Mouse (Mus musculus) kidney, embryonic 14.5 days (tissue): ENCODE measurements at regions not wholly inside any gene's neighbourhood (a gene's known extent, or its start where the extent isn't known, plus 50 kb on each side); places are given as distances from the start of the nearest gene placed in this dataset.

ENCODE experiments used
- ATAC-seq: fragments of 200-750 bp; cut with Nextera tagmentation; 2 replicates; pipeline ENCODE4 v1.8.0; 2017; ENCODE audit warnings: moderate number of reproducible peaks, mild to moderate bottlenecking, moderate TSS enrichment, moderate library complexity; ENCODE audit not compliant: low FRiP score, low TSS enrichment
- H3K27ac ChIP-seq: fragments of 300-500 bp; sonication (generic); 2 replicates; pipeline ENCODE4 v1.5.1; 2014; ENCODE audit warnings: low read depth, mild to moderate bottlenecking, low read length, moderate library complexity, mixed read lengths
- H3K27me3 ChIP-seq: fragments of 300-500 bp; sonication (generic); 2 replicates; pipeline ENCODE4 v1.6.1; 2014; ENCODE audit warnings: mild to moderate bottlenecking, low read length; ENCODE audit not compliant: control insufficient read depth, insufficient read depth
- H3K36me3 ChIP-seq: fragments of 300-500 bp; sonication (generic); 2 replicates; pipeline ENCODE4 v1.6.1; 2014; ENCODE audit warnings: low read length, mixed read lengths; ENCODE audit not compliant: control insufficient read depth, insufficient read depth
- H3K4me1 ChIP-seq: fragments of 300-500 bp; sonication (generic); 2 replicates; pipeline ENCODE4 v1.6.1; 2014; ENCODE audit warnings: low read length, mixed read lengths; ENCODE audit not compliant: control insufficient read depth, insufficient read depth
- H3K4me2 ChIP-seq: fragments of 300-500 bp; sonication (generic); replicated peaks from 2 replicates; pipeline ENCODE4 v1.6.1; 2014; ENCODE audit warnings: low read depth, mild to moderate bottlenecking, low read length
- H3K4me3 ChIP-seq: fragments of 300-500 bp; sonication (generic); 2 replicates; pipeline ENCODE4 v1.5.1; 2014; ENCODE audit warnings: mild to moderate bottlenecking, low read length
- H3K9ac ChIP-seq: fragments of 300-500 bp; sonication (generic); 2 replicates; pipeline ENCODE4 v1.6.1; 2014; ENCODE audit warnings: low read depth, mild to moderate bottlenecking, low read length, moderate library complexity
- H3K9me3 ChIP-seq: fragments of 300-500 bp; sonication (generic); 2 replicates; pipeline ENCODE4 v1.6.1; 2016; ENCODE audit warnings: low read length; ENCODE audit not compliant: control insufficient read depth
- WGBS: fragments of 180-500 bp; shearing (Covaris S2); extraction: QIAGEN DNeasy Blood & Tissue Kit; methylation state at CpG from one replicate; pipeline ENCODE4 v1.1.7; 2014; 5-methylcytosine and 5-hydroxymethylcytosine counted together

- H3K27ac ChIP-seq = no peak overlapping the region
- H3K36me3 ChIP-seq = no peaks in the 10 kb centered on the region
- H3K4me3 ChIP-seq = no peak overlapping the region
- no peak for ATAC-seq
- H3K9ac ChIP-seq = no peak overlapping the region
- no peak overlapping the region for H3K4me2 ChIP-seq
- H3K27me3 ChIP-seq = no peaks in the 10 kb centered on the region
- H3K9me3 ChIP-seq = no peaks in the 10 kb centered on the region
- no peaks in the 10 kb centered on the region for H3K4me1 ChIP-seq
- 61% methylated on average over 1 of the region's 1 CpGs for WGBS
Measured at GRCm38 (mm10) chr17:89646000-89646399, 264.2 kb downstream of the Gm10184 start.
